Mouse (Mus musculus): ENCODE measurements around the gene Fam221a. TPM values are rescaled to one million over a fixed set of nuclear protein-coding genes. Genes with fewer than 3 reads are reported as not detected.

Gene Fam221a
- total RNA-seq (2021): 1 to 10 TPM in 1 of 2 experiments, under 1 TPM in 1; 0.69 to 1.1 TPM

- DNase-seq (ENCODE audit: extremely low spot score in 1 of 2, low spot score in 1 of 2): peak; percentile 36 to 46
These were observed at the start of gene Fam221a for GRCm38 (mm10) chr6:49367159-49368054. Fam221a (plus strand) TSS chr6:49367739.

DNA sequence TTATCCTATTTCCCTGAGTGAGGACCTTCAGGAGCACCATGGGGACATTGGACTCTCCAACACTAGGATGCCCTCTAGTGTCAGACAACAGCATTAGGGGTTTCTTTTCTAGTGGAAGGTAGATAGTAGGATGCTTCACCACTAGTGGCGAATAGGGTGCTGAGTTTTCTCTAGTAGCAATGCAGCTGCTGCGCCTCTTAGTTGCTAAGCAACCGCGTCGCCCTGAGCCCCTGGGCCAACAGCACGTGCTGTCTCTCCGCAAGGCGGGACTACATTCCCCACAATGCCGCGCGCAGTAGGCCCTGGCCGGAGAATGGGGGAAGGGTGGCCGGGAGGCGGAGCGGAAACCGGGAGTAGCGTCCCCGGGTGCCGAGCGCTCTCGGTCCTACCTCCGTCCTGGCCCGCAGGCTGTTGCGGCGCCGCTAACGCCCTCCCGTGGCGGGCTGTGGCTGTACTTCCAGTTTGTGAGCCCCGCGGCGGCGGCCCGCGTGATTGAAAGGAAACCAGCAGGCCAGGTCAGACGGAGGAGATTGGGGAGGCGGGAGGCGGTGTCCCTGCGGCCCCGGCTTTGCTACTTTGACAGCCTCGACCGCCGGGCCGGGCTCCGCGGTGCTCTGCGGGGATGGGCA, 48.5 kb upstream of the Fam221a start, which contains the start of gene Ccdc126:
TSS of gene Ccdc126 (plus strand) at position 309 of the 629 bp plus-strand sequence.
- peak; percentile 90 to 93 for DNase-seq (ENCODE audit: extremely low spot score in 1 of 2, low spot score in 1 of 2)

- peak in 1 of 2 experiments; percentile 41 for DNase-seq (ENCODE audit: extremely low spot score in 1 of 2, low spot score in 1 of 2)
These were observed 47.8 kb upstream of the Fam221a start for GRCm38 (mm10) chr6:49319595-49320315.

DNA sequence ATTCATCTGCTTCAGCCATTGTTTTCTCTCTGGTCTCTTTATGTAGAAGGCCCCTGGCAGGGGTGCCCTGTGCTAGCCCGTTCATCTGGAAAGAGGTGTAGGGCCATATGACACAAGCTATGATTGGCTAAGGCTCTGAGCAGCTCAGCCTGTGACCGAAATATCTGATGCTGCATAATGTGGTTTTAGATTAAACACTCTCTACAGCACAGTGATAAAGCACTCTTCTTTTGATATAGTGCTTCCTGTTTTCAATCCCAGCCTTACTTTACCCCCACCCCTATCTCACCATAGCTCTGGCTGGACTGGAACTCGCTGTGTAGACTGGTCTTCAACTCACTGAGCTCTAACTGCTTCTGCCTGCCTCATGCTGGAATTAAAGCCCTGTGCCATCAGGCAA, 46.2 kb upstream of the Fam221a start:
- no peak for DNase-seq (ENCODE audit: extremely low spot score in 1 of 2, low spot score in 1 of 2)

GRCm38 (mm10) chr6:49322056-49322455, 45.5 kb upstream of the Fam221a start:
- no peak for DNase-seq (ENCODE audit: extremely low spot score in 1 of 2, low spot score in 1 of 2)

GRCm38 (mm10) chr6:49322986-49323385, 44.6 kb upstream of the Fam221a start:
- DNase-seq (ENCODE audit: extremely low spot score in 1 of 2, low spot score in 1 of 2): no peak

GRCm38 (mm10) chr6:49324528-49324927, 43.0 kb upstream of the Fam221a start:
- DNase-seq (ENCODE audit: extremely low spot score in 1 of 2, low spot score in 1 of 2): no peak

DNA sequence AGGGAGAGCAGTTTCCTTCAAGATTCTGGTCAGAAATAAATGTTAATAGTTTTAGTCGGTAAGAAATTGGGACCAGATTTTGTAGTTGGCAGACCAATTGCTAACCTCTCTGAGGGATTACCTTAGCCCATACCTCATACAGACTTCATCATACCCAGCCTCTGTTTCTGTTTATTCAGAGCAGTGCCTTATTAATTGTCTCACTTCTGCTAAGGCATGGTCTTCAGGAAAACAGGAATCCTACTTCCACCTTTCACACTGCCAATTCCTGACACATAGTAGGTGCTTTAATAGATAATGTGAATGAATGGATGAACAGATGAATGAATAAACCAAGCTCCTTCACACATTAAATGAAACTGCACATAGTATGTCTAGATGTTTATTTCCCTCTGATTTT, 42.2 kb upstream of the Fam221a start:
- no peak for DNase-seq (ENCODE audit: extremely low spot score in 1 of 2, low spot score in 1 of 2)

DNA sequence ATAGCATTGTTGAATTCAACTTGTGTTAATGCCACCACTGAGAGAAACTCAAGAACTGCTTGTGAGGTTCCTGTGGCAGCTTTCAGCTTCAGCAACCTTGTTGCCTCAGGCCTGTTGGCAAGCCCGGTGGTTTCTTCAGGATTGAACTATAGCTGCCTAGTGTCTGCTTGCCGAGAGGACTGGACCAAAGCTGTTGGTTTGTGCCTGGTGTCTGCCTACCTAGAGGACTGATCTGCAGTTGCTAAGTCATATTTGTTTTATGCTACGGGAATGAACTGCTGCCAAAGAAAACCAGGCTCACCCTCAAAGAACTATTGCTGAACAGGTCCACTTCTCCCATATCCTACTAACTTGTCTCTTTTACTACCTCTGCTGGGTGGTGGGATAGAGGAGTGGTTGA, 40.7 kb upstream of the Fam221a start:
- no peak for DNase-seq (ENCODE audit: extremely low spot score in 1 of 2, low spot score in 1 of 2)

- no peak for DNase-seq (ENCODE audit: extremely low spot score in 1 of 2, low spot score in 1 of 2)
These were observed 36.0 kb upstream of the Fam221a start for GRCm38 (mm10) chr6:49331369-49332059.

DNA sequence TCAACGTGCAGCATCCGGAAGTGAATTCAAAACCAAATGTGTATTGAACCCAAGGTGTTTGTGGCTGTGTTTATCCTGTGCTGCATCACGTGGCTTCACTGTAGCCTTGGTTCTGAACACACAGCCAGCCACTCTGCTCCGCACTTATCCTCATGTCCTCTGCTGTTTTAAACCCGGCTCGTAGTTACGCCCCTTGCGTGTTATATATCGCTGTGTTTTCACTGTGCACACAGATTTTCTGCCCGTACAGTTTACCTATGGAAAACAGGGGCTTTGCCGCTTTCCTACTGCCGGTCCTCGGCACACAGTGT, 35.5 kb upstream of the Fam221a start:
- DNase-seq (ENCODE audit: extremely low spot score in 1 of 2, low spot score in 1 of 2): no peak

DNA sequence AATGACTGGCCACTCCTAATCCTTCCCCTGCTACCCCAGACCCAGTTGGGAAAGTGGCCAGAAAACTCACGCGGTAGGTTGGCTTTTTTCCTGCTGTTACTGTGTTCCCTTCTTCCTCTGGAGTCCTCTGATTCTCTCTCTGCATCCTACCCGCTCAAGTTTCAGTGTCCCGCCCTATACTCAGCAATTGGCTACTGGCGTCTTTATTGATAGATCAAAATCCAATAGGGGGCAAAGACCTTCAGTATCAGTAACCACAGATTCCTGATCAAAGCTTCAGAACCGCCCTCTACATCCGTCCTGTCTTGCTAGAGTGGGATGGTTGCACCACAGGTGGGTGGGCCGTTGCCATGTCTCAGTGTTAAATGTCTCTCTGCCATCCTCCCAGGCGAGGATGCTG, 29.0 kb upstream of the Fam221a start:
- DNase-seq (ENCODE audit: extremely low spot score in 1 of 2, low spot score in 1 of 2): no peak

GRCm38 (mm10) chr6:49339145-49339544, 28.4 kb upstream of the Fam221a start:
- DNase-seq (ENCODE audit: extremely low spot score in 1 of 2, low spot score in 1 of 2): no peak

GRCm38 (mm10) chr6:49343737-49344469, 23.6 kb upstream of the Fam221a start:
- DNase-seq (ENCODE audit: extremely low spot score in 1 of 2, low spot score in 1 of 2): no peak

DNA sequence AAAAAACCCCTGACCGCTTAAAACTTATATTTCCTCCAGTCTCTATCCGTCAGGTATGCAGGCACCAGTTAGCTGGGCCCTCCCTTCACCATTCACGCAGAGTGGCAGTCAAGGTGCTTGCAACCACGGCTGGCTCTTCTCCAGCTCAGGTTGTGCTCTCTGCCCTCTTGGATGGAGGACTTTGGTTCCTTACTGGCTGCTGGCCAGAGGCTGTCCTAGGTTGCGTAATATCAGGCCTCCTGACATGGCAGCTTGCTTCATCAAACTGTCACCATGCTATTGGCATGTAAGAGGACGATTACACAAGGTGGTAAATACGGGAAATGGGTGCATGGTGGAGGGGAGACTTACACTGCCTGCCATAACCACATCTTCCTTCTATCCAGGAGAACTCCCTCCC, 17.7 kb upstream of the Fam221a start:
- no peak for DNase-seq (ENCODE audit: extremely low spot score in 1 of 2, low spot score in 1 of 2)

- DNase-seq (ENCODE audit: extremely low spot score in 1 of 2, low spot score in 1 of 2): no peak
These were observed 12.9 kb upstream of the Fam221a start for GRCm38 (mm10) chr6:49354613-49355012.

GRCm38 (mm10) chr6:49355171-49355570, 12.4 kb upstream of the Fam221a start:
- DNase-seq (ENCODE audit: extremely low spot score in 1 of 2, low spot score in 1 of 2): no peak

DNA sequence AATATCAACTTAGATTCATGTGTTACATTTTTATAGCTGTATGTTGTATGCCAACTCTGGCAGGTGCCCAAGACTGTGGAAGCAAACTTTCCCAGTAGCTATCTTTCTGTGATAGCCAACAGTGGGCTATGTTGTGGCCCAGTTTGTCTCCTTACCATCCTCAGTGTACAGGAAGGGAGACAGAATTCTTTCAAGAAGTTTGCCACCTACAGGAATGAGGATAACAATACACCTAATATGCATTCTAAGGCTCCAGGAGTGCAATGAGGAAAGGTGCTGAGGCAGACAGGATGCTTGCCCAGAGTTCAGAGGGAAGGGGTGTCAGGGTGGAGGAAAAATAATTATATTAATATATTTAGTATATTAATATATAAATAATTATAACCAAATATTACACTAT, 7.1 kb upstream of the Fam221a start:
- DNase-seq (ENCODE audit: extremely low spot score in 1 of 2, low spot score in 1 of 2): no peak

GRCm38 (mm10) chr6:49368212-49368611, 673 bp downstream of the Fam221a start:
- no peak for DNase-seq (ENCODE audit: extremely low spot score in 1 of 2, low spot score in 1 of 2)

DNA sequence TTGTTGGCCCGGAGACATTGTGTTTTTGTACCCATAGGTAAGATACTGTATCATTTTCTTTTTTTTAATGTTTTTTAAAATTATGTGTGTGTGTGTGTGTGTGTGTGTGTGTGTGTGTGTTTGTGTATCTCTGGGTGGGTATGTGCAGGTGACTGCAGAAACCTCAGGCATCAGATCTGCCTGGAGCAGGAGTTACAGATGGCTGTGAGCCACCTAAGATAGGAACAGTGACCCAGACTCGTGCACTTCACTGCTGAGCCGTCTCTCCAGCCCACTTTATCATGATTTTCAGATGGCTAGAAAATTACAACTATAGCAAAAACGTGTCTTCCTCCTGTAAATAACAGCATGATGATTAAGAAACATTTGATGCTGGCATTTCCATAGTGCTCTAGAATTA, 5.2 kb downstream of the Fam221a start:
- DNase-seq (ENCODE audit: extremely low spot score in 1 of 2, low spot score in 1 of 2): no peak

Data from layer of hippocampus, postnatal 25 days (tissue).